Mouse (Mus musculus) neural tube, embryonic 15.5 days (tissue): ENCODE results near the gene Dhdh. TPM values are rescaled to one million over a fixed set of nuclear protein-coding genes. Genes with fewer than 3 reads are reported as not detected.

Source experiments
- microRNA-seq: library from miRNA; unstranded; fragments of <30 nt; microRNA quantifications from one replicate; pipeline ENCODE4, GENCODE M21; 2017
- polyA plus RNA-seq: library from polyadenylated mRNA; unstranded; fragments of >200 nt; fragmentation: Nextera tagmentation; extraction: Ambion mirVana; gene quantifications from 2 replicates; pipeline ENCODE4 v1.2.1, GENCODE M21; 2015

The Dhdh gene
- polyA plus RNA-seq, 1 experiment from 2014 or later = 4.2 TPM

Small RNA genes within 50 kb of the gene (microRNA-seq; reads per million reads assigned to microRNA genes)
- not detected for gene Gm22133

Other genes with a start within 250 kb of the Dhdh start
- gene Cd37, start 249.7 kb downstream of the Dhdh start, polyA plus RNA-seq = 1.7 and 12.4 TPM in 2 replicates
- 0.67 and 0.78 TPM in 2 replicates for gene Slc6a16, start 247.7 kb downstream of the Dhdh start, polyA plus RNA-seq
- not detected in 2 replicates for gene Slc6a21, start 211.3 kb downstream of the Dhdh start, polyA plus RNA-seq
- gene Trpm4, start 155.0 kb downstream of the Dhdh start, polyA plus RNA-seq = 9.4 and 12.0 TPM in 2 replicates
- 0.75 and 0.79 TPM in 2 replicates for gene Hrc, start 153.5 kb downstream of the Dhdh start, polyA plus RNA-seq
- 27.3 and 29.5 TPM in 2 replicates for gene Ppfia3, start 121.8 kb downstream of the Dhdh start, polyA plus RNA-seq
- gene Lin7b, start 118.2 kb downstream of the Dhdh start, polyA plus RNA-seq = 48.2 and 58.3 TPM in 2 replicates
- gene Snrnp70, start 93.1 kb downstream of the Dhdh start, polyA plus RNA-seq = 166 and 190 TPM in 2 replicates
- 0.08 and 0.09 TPM in 2 replicates for gene Kcna7, start 83.2 kb downstream of the Dhdh start, polyA plus RNA-seq
- 0.91 TPM in 1 of 2 replicates, not detected in the other for gene Ntf5, start 75.1 kb downstream of the Dhdh start, polyA plus RNA-seq
- 0.24 TPM in 1 of 2 replicates, not detected in the other for gene Lhb, start 68.0 kb downstream of the Dhdh start, polyA plus RNA-seq
- 21.7 and 24.0 TPM in 2 replicates for gene Gys1, start 54.0 kb downstream of the Dhdh start, polyA plus RNA-seq
- gene Ruvbl2, start 50.7 kb downstream of the Dhdh start, polyA plus RNA-seq = 92.7 and 114 TPM in 2 replicates
- 4,883 and 5,335 TPM in 2 replicates for gene Ftl1, start 28.9 kb downstream of the Dhdh start, polyA plus RNA-seq
- gene Bax, start 21.9 kb downstream of the Dhdh start, polyA plus RNA-seq = 224 and 236 TPM in 2 replicates
- 0.15 and 0.59 TPM in 2 replicates for gene Tulp2, start 6.9 kb downstream of the Dhdh start, polyA plus RNA-seq
- not detected in 2 replicates for gene Gm45808, start 2.0 kb downstream of the Dhdh start, polyA plus RNA-seq
- gene Nucb1, start 21.6 kb upstream of the Dhdh start, polyA plus RNA-seq = 140 and 158 TPM in 2 replicates
- 17.8 and 18.4 TPM in 2 replicates for gene Ppp1r15a, start 37.5 kb upstream of the Dhdh start, polyA plus RNA-seq
- gene Plekha4, start 37.5 kb upstream of the Dhdh start, polyA plus RNA-seq = 4.3 and 4.7 TPM in 2 replicates
- 0.93 TPM in 1 of 2 replicates, not detected in the other for gene Hsd17b14, start 66.1 kb upstream of the Dhdh start, polyA plus RNA-seq
- gene Bcat2, start 81.3 kb upstream of the Dhdh start, polyA plus RNA-seq = 25.4 and 31.9 TPM in 2 replicates
- 0.17 and 2.3 TPM in 2 replicates for gene Fgf21, start 126.7 kb upstream of the Dhdh start, polyA plus RNA-seq
- gene Fut1, start 128.5 kb upstream of the Dhdh start, polyA plus RNA-seq = 0.69 TPM in 1 of 2 replicates, not detected in the other
- gene Izumo1, start 133.0 kb upstream of the Dhdh start, polyA plus RNA-seq = 0.14 TPM in 1 of 2 replicates, not detected in the other
- 15.4 and 17.6 TPM in 2 replicates for gene Rasip1, start 138.7 kb upstream of the Dhdh start, polyA plus RNA-seq
- gene Mamstr, start 151.2 kb upstream of the Dhdh start, polyA plus RNA-seq = 4.5 and 5.6 TPM in 2 replicates
- gene Fut2, start 177.6 kb upstream of the Dhdh start, polyA plus RNA-seq = 0.36 and 2.5 TPM in 2 replicates
- gene Ntn5, start 195.2 kb upstream of the Dhdh start, polyA plus RNA-seq = 1.7 and 1.9 TPM in 2 replicates
- 0.47 and 0.77 TPM in 2 replicates for gene Sec1, start 205.6 kb upstream of the Dhdh start, polyA plus RNA-seq
- 57.0 and 71.4 TPM in 2 replicates for gene Car11, start 211.0 kb upstream of the Dhdh start, polyA plus RNA-seq
- gene Dbp, start 216.3 kb upstream of the Dhdh start, polyA plus RNA-seq = 3.3 and 3.9 TPM in 2 replicates
- gene Rpl18, start 226.7 kb upstream of the Dhdh start, polyA plus RNA-seq = 573 and 682 TPM in 2 replicates
- 23.0 and 25.7 TPM in 2 replicates for gene Sphk2, start 229.2 kb upstream of the Dhdh start, polyA plus RNA-seq
- gene Fam83e, start 232.4 kb upstream of the Dhdh start, polyA plus RNA-seq = 0.50 and 1.5 TPM in 2 replicates
- not detected in 2 replicates for gene Spaca4, start 237.0 kb upstream of the Dhdh start, polyA plus RNA-seq